Mouse (Mus musculus) liver, adult 2 months (tissue): ENCODE data around the gene Romo1. TPM values are rescaled to one million over a fixed set of nuclear protein-coding genes. Genes with fewer than 3 reads are reported as not detected.

Experiments used
- DNase-seq: peaks from one replicate; pipeline ENCODE4 v3.0.0-alpha.2; 2011; ENCODE audit warnings: low read depth, low spot score; ENCODE audit errors: extremely low read depth
- H3K27ac ChIP-seq: fragments of 200-500 bp; replicated peaks from 2 replicates; pipeline ENCODE4 v1.5.1; 2012; ENCODE audit warnings: low read depth, mild to moderate bottlenecking, control low read depth, inconsistent platforms, low read length; ENCODE audit not compliant: insufficient read depth
- H3K27me3 ChIP-seq: fragments of 200-500 bp; 2 replicates; pipeline ENCODE4 v1.6.1; 2012; ENCODE audit warnings: mild to moderate bottlenecking, moderate library complexity, low read length, inconsistent platforms; ENCODE audit not compliant: control insufficient read depth, insufficient read depth
- H3K36me3 ChIP-seq: fragments of 200-500 bp; 2 replicates; pipeline ENCODE4 v1.6.1; 2012; ENCODE audit warnings: low read length, inconsistent platforms; ENCODE audit not compliant: control insufficient read depth, insufficient read depth
- H3K4me1 ChIP-seq: fragments of 200-500 bp; 2 replicates; pipeline ENCODE4 v1.6.1; 2011; ENCODE audit warnings: low read length; ENCODE audit not compliant: control insufficient read depth, insufficient read depth
- H3K4me3 ChIP-seq: fragments of 200-500 bp; 2 replicates; pipeline ENCODE4 v1.5.1; 2011; ENCODE audit warnings: low read depth, mild to moderate bottlenecking, control low read depth, low read length, moderate library complexity; ENCODE audit not compliant: insufficient read depth
- H3K79me2 ChIP-seq: fragments of 200-500 bp; 2 replicates; pipeline ENCODE4 v1.6.1; 2012; ENCODE audit warnings: inconsistent platforms, mild to moderate bottlenecking, low read length, moderate library complexity; ENCODE audit not compliant: control insufficient read depth, insufficient read depth
- H3K9ac ChIP-seq: fragments of 200-500 bp; 2 replicates; pipeline ENCODE4 v1.6.1; 2012; ENCODE audit warnings: low read depth, mild to moderate bottlenecking, control low read depth, inconsistent platforms, low read length
- CTCF ChIP-seq: fragments of 200-500 bp; IDR thresholded peaks from 2 replicates; pipeline ENCODE4 v1.5.1; 2011; ENCODE audit warnings: low read depth, low read length, control low read depth
- POLR2A ChIP-seq: fragments of 200-500 bp; IDR thresholded peaks from 2 replicates; pipeline ENCODE4 v1.6.1; 2011; ENCODE audit warnings: low read length, control low read depth; ENCODE audit not compliant: insufficient read depth; ENCODE audit errors: extremely low read depth
- WGBS: fragments of 180-500 bp; shearing (Covaris S2); methylation state at CpG from one replicate; pipeline ENCODE4 v1.1.7; 2018; 5-methylcytosine and 5-hydroxymethylcytosine counted together
- polyA plus RNA-seq: library from polyadenylated mRNA; depleted of rRNA; stranded (reverse); fragments of >200 nt; gene quantifications from 2 replicates; pipeline ENCODE4 v1.2.3, GENCODE M21; 2012
- total RNA-seq: library from RNA; depleted of rRNA; stranded (reverse); fragments of >200 nt; gene quantifications from 2 replicates; pipeline ENCODE4 v1.2.3, GENCODE M21; 2014

Gene Romo1
- total and polyA plus RNA-seq, 2 experiments, result 152 to 252 TPM

GRCm38 (mm10) chr2:156145486-156146130 is 1.8 kb downstream of the Romo1 start:
- H3K27ac ChIP-seq, result no peak overlapping the region
- TF ChIP-seq POLR2A, result no peak
- no peak for TF ChIP-seq CTCF
- no peak overlapping the region for H3K9ac ChIP-seq
- peaks cover 4% of the 10 kb centered on the region; the same call in 1 of the 2 replicates for H3K4me1 ChIP-seq
- no peak for DNase-seq
- no peaks in the 10 kb centered on the region for H3K27me3 ChIP-seq
- whole genome bisulfite sequencing, result 57% methylated on average over 11 of the region's 11 CpGs
- no peaks in the 10 kb centered on the region for H3K79me2 ChIP-seq
- H3K4me3 ChIP-seq, result no peak overlapping the region
- H3K36me3 ChIP-seq, result peaks cover 34% of the 10 kb centered on the region

GRCm38 (mm10) chr2:156146272-156146989 is 2.6 kb downstream of the Romo1 start:
- no peak for TF ChIP-seq POLR2A
- no peak for TF ChIP-seq CTCF
- H3K4me3 ChIP-seq, result no peak overlapping the region
- no peak overlapping the region for H3K27ac ChIP-seq
- peaks cover 4% of the 10 kb centered on the region; the same call in 1 of the 2 replicates for H3K4me1 ChIP-seq
- no peak for DNase-seq
- 67% methylated on average over 5 of the region's 5 CpGs for WGBS
- H3K9ac ChIP-seq, result no peak overlapping the region
- peaks cover 40% of the 10 kb centered on the region for H3K36me3 ChIP-seq
- no peaks in the 10 kb centered on the region for H3K79me2 ChIP-seq
- no peaks in the 10 kb centered on the region for H3K27me3 ChIP-seq

- 72% methylated on average over 3 of the region's 3 CpGs for WGBS
- H3K79me2 ChIP-seq, result no peaks in the 10 kb centered on the region
- H3K4me1 ChIP-seq, result peaks cover 4% of the 10 kb centered on the region; the same call in 1 of the 2 replicates
- no peaks in the 10 kb centered on the region for H3K27me3 ChIP-seq
- H3K9ac ChIP-seq, result no peak overlapping the region
- no peak for TF ChIP-seq POLR2A
- TF ChIP-seq CTCF, result no peak
- H3K27ac ChIP-seq, result no peak overlapping the region
- no peak for DNase-seq
- H3K36me3 ChIP-seq, result peaks cover 45% of the 10 kb centered on the region
- no peak overlapping the region for H3K4me3 ChIP-seq
These were observed 3.6 kb downstream of the Romo1 start for GRCm38 (mm10) chr2:156147316-156147915.

- Histone ChIP-seq H3K79me2 (no peaks in the 10 kb centered on the region; the same call in 1 of the 2 replicates), H3K4me3 (no peak overlapping the region)
- TF ChIP-seq CTCF (no peak), POLR2A (no peak)
These were observed 7.7 kb downstream of the Romo1 start for GRCm38 (mm10) chr2:156151538-156151937.

DNA sequence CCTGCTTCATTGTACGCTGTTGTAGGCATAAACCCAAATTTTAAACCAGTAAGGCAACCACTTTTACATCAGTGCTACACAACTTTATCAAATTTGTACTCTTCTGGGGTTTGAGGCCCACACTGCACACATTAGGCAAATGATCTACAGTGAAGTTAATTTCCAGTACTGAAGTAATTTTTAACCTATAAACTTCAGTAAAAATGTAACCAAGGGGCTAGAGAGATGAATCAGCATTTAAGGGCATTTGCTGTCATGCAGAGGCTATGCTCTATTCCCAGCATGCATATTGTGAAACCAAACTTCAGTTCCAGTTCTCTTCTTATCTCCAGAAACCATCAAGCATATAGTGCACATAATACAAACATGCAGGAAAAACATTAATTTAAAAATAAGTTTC is 21.6 kb downstream of the Romo1 start:
- H3K27ac ChIP-seq, result no peak overlapping the region
- DNase-seq, result no peak
- H3K4me1 ChIP-seq, result peaks cover 2% of the 10 kb centered on the region; the same call in 1 of the 2 replicates
- no peak overlapping the region for H3K4me3 ChIP-seq
- no peak overlapping the region for H3K9ac ChIP-seq
- no peaks in the 10 kb centered on the region for H3K27me3 ChIP-seq
- 93% methylated on average over 1 of the region's 1 CpGs for WGBS
- H3K36me3 ChIP-seq, result peaks cover 75% of the 10 kb centered on the region
- peaks cover 3% of the 10 kb centered on the region; the same call in 1 of the 2 replicates for H3K79me2 ChIP-seq
- TF ChIP-seq CTCF (no peak), POLR2A (no peak)

More at GRCm38 (mm10) chr2:156151538-156151937, 7.7 kb downstream of the Romo1 start:
- no peaks in the 10 kb centered on the region for H3K27me3 ChIP-seq
- H3K4me1 ChIP-seq, result peaks cover 2% of the 10 kb centered on the region; the same call in 1 of the 2 replicates
- H3K36me3 ChIP-seq, result peaks cover 67% of the 10 kb centered on the region
- no peak for DNase-seq
- no peak overlapping the region for H3K9ac ChIP-seq
- H3K27ac ChIP-seq, result no peak overlapping the region
